Mouse (Mus musculus): ENCODE measurements at regions not wholly inside any gene's neighbourhood (a gene's known extent, or its start where the extent isn't known, plus 50 kb on each side); places are given as distances from the start of the nearest gene placed in this dataset.

GRCm38 (mm10) chrX:12461657-12462056, 125.9 kb upstream of the Atp6ap2 start:
- TF ChIP-seq CTCF (IDR thresholded peaks at IDR 0.05; ENCODE audit: low read depth, low read length) (no peak), GATA1 (IDR thresholded peaks at IDR 0.05; ENCODE audit: borderline replicate concordance, low read length) (no peak), POLR2AphosphoS5 (IDR thresholded peaks at IDR 0.05; ENCODE audit: insufficient replicate concordance, low read depth, low read length) (no peak), TAL1 (conservative IDR thresholded peaks at IDR 0.05; ENCODE audit: low read depth, low read length) (no peak)

All from G1E (cell line).